Mouse (Mus musculus): ENCODE data around the gene Mmp14. TPM values are rescaled to one million over a fixed set of nuclear protein-coding genes. Genes with fewer than 3 reads are reported as not detected.

Gene Mmp14
- total RNA-seq, 2 experiments from 2014 or later = 3.0 to 4.5 TPM

DNA sequence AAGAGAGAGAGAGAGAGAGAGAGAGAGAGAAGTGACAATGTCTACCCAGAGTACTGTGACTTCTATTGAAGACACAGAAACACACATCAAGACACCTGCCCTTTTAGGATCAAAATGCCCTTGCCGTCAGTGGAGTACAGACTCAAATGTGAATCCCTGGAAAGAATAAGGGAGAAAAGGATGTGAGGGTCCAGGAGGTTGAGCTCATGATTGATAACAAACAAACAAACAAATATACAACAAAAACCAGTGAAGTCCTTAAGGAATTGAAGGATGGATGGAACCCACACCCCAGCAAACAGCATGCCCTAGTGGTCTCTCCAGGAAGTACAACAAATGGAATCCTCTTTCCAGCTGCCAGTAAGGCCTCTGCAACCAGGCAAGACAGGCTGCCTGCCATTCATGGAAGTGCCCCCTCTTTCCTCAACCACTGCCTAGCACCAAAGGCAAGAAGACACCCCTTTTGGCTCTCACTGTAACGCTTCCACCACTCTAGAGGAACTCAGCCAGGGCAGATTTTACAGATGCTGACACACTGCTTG is 18.7 kb upstream of the Mmp14 start:
- ATAC-seq (replicated peaks; ENCODE audit: poor library complexity) = 0 out of 2 replicates have a peak, but pooled peaks have one; percentile 33

GRCm38 (mm10) chr14:54413877-54414700 is 17.3 kb upstream of the Mmp14 start:
- ATAC-seq (replicated peaks; ENCODE audit: poor library complexity) = peak; percentile 54

DNA sequence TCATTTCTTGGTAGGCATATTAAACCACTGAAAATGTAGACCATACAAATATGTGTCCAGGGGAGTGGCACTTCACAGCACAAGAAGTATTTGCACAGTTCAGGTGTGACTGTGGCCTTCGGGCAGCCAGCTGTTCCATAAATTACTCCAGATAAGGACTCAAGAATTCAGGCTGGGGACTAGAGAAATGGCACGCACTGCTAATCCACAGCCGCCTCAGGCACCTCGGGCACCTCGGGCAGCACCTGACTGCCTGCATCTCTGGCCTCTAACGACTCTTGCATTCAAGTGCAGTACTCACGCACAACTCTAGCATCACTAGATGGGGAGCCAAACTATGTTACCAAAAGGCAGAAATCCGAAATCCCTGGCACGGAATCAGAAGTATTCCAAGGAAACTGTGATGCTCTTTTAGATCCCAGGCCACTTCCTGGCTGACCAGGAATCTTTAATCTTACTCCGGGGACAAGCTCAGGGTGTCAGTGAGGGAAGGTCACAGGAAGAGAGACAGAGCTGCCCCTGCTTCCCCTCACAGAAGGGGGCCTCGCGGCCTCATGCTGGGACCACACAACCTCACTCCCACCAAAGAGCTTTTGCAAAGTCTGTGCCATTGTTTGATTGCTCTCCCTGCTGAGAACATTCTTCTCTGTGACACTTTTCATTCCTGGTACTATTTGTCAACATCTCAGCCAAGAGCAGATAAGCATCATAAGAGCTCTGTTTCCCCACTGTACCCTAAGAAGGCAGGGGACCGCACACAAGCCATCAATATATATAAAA is 16.0 kb upstream of the Mmp14 start:
- no peak for ATAC-seq (replicated peaks; ENCODE audit: poor library complexity)

GRCm38 (mm10) chr14:54416229-54416775 is 15.1 kb upstream of the Mmp14 start:
- ATAC-seq (replicated peaks; ENCODE audit: poor library complexity) = no peak

GRCm38 (mm10) chr14:54416830-54417229 is 14.6 kb upstream of the Mmp14 start:
- no peak for ATAC-seq (replicated peaks; ENCODE audit: poor library complexity)

DNA sequence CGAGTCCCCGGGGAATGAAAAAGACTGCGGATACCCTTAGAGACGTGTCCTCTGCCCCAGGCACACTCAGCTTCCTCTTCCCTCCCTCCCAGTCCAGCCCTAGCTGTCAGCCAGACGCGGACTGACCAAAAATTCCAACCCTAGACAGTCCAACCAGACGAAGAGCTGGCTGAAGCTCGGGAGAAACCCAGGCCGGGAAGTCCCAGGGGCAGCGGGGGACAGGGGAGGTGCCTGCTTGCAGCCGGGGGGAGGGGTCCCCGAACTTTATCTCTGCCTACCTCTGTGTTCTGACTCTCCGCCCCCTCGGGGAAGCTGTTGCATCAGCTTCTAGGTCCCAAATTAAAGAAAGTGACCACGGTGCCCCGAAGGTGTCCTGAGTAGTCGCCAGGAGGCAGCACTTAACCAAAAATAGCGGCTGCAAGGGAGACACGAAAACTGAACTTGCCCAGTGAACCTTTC is 13.8 kb upstream of the Mmp14 start, which contains the start of gene Slc7a7:
Slc7a7 (minus strand) TSS at position 158 of the 459 bp plus-strand sequence.
- peak; percentile 53 for ATAC-seq (replicated peaks; ENCODE audit: poor library complexity)

DNA sequence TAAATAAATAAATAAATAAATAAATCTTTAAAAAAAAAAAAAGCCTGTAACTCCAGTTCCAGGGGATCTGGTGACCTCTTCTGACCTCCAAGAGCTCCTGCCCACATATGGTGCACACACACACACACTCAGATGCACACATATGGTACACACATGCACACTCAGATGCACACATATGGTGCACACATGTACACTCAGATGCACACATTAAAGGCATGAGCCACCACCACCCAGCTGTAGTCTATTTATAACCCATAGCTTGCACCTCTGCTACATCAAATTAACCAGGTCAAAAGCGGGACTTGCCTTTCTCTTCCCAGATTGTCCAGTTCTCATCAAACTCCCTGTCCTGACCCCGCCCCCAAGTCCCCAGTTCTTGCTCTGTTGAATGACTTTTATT is 10.4 kb upstream of the Mmp14 start:
- no peak for ATAC-seq (replicated peaks; ENCODE audit: poor library complexity)

DNA sequence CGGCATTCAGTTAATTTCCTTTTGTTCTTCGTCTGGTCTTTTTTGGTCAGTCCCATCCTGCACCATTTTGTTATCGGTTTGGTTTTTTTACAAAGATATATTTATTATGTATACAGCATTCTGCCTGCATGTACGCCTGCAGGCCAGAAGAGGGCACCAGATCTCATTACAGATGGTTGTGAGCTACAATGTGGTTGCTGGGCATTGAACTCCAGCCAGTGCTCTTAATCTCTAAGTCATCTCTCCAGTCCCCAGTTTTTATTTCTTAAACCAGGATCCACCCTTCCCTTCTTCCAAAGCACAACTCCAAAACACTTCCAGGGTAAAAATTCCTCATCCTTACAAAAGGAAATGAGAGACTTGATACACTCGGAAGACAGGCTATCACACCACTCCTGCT is 8.0 kb upstream of the Mmp14 start:
- no peak for ATAC-seq (replicated peaks; ENCODE audit: poor library complexity)

GRCm38 (mm10) chr14:54424634-54425033 is 6.8 kb upstream of the Mmp14 start:
- no peak for ATAC-seq (replicated peaks; ENCODE audit: poor library complexity)

GRCm38 (mm10) chr14:54425540-54425939 is 5.9 kb upstream of the Mmp14 start:
- ATAC-seq (replicated peaks; ENCODE audit: poor library complexity) = no peak

GRCm38 (mm10) chr14:54426003-54426688 is 5.3 kb upstream of the Mmp14 start:
- ATAC-seq (replicated peaks; ENCODE audit: poor library complexity) = peak; percentile 47

GRCm38 (mm10) chr14:54426689-54427398 is 4.6 kb upstream of the Mmp14 start, which contains the start of gene Mrpl52:
Gene Mrpl52, plus strand, starts transcription at chr14:54426909.
- ATAC-seq (replicated peaks; ENCODE audit: poor library complexity) = peak; percentile 79

- ATAC-seq (replicated peaks; ENCODE audit: poor library complexity) = no peak
Measured at GRCm38 (mm10) chr14:54427696-54428095, 3.7 kb upstream of the Mmp14 start.

DNA sequence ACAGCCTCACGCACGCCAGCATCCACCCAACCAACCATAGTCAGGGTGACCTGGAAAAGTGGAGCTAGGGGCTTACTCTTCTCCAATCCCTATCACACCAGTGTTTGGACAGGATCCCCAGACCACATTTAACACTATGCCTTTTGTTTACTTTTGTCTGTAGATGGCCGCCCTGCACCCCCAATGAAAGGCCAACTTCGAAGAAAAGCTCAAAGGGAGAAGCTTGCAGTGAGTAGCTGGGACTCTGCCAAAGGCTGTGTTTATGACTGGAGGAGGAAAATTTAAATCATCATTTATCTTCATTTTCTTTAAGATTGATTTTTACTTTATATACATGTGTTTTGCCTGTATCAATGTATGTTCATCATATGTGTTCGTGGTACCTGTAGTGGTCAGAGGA is 3.0 kb upstream of the Mmp14 start:
- ATAC-seq (replicated peaks; ENCODE audit: poor library complexity) = no peak

- ATAC-seq (replicated peaks; ENCODE audit: poor library complexity) = no peak
Measured at GRCm38 (mm10) chr14:54429332-54430093, 1.9 kb upstream of the Mmp14 start.

DNA sequence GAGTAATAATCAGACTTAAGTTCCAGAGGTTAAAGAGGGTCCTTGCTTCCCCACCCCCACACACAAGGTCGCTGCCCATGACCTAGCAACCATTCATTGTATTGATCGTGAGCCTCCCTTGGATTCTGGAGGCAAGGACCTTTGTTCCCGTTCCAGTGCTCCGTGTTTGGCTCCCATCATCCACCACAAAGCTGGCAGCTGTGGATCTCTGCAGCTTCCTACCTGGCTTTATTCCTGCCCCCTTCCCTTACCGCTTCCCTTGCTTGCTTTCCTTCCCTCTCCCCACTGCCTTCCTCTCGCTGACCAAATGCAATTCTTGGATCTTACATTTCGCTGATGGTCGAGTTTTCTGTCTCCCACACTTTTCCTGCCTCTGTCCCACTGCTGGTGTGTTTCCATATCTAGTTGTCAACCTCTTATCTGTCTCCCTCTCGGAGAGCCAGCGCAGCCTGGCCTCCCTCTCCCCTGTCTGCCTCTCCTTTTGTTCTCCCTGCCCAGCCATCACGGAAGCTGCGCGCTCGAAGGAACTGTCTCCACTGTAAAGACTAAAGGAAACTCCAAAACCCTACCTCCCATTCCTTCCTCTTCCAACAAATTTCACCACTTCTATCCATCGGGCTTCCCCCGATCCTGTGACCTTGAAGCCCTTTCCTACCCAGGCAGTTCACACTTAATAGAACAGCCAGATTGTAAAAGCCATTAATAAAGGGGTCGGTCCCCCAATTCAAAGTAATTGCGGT is 836 bp upstream of the Mmp14 start:
- ATAC-seq (replicated peaks; ENCODE audit: poor library complexity) = no peak

- ATAC-seq (replicated peaks; ENCODE audit: poor library complexity) = peak; percentile 36
Measured at GRCm38 (mm10) chr14:54432078-54432836, 845 bp downstream of the Mmp14 start.
